Mouse (Mus musculus): ENCODE results near the gene Dtx2. TPM values are rescaled to one million over a fixed set of nuclear protein-coding genes. Genes with fewer than 3 reads are reported as not detected.

The Dtx2 gene
- polyA plus RNA-seq, 1 experiment from 2014 or later: 37.9 TPM

DNA sequence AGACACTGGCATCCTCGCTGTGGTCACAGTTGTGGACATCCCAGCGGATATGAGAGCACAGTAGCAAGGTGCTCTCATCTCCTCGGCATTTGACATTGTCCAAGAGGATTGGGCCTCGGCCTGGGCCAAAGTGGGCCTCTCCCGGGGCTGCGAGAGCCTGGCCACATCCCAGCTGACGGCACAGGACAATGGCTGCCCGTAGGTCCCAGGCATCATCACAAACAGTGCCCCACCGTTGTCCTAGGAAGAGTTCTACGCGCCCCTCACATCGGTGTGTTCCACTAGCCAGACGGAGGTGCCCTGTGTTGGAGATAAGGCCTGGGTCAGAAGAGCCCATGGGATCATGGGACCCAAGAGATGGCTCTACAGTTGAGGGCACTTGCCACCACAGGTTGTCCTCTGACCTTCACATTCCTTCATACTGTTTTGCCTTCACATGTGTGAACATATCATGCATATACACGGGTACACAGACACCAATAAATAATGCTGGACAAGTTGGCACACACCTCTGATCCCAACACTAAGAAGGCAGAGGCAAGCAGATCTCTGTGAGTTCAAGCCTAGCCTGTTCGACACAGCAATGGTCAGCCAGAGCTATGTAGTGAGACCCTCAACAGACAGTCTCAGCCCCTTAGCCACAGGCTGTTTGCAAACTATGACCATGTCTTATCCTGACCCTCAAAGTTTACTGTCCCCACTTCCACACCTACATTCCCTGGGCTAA lies 33.5 kb upstream of the Dtx2 start:
- peak overlapping the region; percentile 67; the same call in 1 of the 2 replicates for H3K4me3 ChIP-seq
- ATAC-seq (ENCODE audit: low FRiP score, low read depth): no peak
- WGBS: 92% methylated on average over 15 of the region's 15 CpGs
- peaks cover 34% of the 10 kb centered on the region for H3K4me1 ChIP-seq
- H3K9ac ChIP-seq: no peak overlapping the region
- H3K27me3 ChIP-seq: no peaks in the 10 kb centered on the region
- peak overlapping the region; percentile 85; the same call in 1 of the 2 replicates for H3K27ac ChIP-seq
- peak overlapping the region; percentile 92 for H3K4me2 ChIP-seq (replicated peaks)
- H3K36me3 ChIP-seq: no peaks in the 10 kb centered on the region
- H3K9me3 ChIP-seq: no peaks in the 10 kb centered on the region

DNA sequence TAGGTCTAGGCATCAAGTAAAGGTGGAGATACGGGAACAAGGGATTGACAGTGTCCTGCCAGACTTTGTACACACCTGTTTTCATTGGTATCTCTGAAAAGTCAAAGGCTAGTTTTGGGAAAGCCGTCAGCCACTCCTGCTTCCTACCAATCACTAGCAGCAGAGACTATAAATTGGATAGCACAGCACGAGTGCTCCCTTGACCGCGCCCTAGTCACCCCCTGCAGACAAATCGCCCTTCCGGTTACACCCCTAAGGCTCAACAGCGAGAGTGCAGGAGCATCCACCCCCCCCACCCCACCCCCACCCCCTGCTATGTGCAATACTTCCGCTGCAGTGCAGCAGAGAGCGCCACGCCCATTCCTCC lies 32.5 kb upstream of the Dtx2 start:
- 0% methylated on average over 11 of the region's 11 CpGs for WGBS
- Histone ChIP-seq H3K4me1 (peaks cover 31% of the 10 kb centered on the region), H3K36me3 (no peaks in the 10 kb centered on the region), H3K27ac (peak overlapping the region; percentile 85), H3K4me3 (peak overlapping the region; percentile 67), H3K9ac (0 out of 2 replicates have a peak overlapping the region, but pooled peaks have one; percentile 48), H3K4me2 (replicated peaks) (peak overlapping the region; percentile 92), H3K9me3 (no peaks in the 10 kb centered on the region), H3K27me3 (no peaks in the 10 kb centered on the region)
- ATAC-seq (ENCODE audit: low FRiP score, low read depth): no peak

DNA sequence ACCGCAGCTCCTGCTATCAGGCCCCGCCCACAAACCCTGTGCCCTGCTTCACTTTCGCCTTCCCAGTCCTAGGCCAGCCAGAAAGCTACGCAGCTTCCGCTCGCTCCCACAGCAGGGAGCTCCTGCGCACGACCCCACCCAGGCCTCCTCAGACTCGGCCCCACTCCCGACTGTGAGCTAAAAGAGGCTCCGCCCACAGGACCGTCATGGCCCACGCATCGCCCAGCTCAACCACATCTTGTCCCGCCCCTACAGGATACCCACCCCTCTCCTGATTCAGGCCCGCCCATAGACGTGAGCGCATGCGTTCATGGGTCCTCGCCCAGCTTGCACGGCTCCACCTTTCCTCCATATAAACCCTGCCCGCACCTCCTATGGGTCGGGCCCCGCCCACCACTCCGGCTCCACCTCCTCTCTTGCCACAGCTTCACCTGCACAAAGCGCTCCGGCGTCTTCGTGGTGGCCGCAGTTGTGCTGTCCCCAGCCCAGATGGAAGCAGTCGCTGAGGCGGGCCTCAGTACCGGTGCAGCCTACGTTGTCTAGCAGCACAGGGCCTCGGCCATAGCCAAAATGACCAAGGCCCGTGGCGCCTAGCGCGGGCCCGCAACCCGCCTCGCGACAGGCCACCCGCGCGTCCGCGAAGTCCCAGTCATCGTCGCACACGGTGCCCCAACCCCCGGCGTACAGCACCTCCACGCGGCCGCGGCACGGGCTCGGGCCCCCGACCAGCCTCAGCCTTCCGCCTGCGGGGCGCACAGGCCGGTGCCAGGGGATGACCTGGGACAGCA lies 31.9 kb upstream of the Dtx2 start:
- Histone ChIP-seq H3K4me1 (peaks cover 29% of the 10 kb centered on the region), H3K4me3 (peak overlapping the region; percentile 67), H3K36me3 (no peaks in the 10 kb centered on the region), H3K27ac (peak overlapping the region; percentile 97), H3K9me3 (no peaks in the 10 kb centered on the region), H3K27me3 (no peaks in the 10 kb centered on the region), H3K9ac (peak overlapping the region; percentile 93), H3K4me2 (replicated peaks) (peak overlapping the region; percentile 92)
- ATAC-seq (ENCODE audit: low FRiP score, low read depth): peak; percentile 96
- under 1% methylated on average over 64 of the region's 64 CpGs for WGBS

DNA sequence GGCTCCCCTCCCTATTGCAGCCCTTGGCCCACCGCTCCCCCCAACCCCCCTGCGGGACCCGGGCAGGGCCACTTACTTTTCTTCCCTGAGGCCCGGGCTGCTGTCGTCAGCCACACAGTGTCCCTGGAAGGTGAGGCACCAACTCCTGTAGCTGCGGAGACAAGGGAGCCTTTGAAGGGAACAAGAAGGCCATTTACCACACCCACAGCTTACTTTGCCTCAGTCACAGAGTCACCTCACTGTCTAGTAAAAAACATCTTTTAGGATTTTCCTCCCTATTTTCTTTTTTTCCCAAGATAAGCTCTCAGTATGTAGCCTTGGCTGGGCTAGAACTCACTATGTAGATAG lies 31.3 kb upstream of the Dtx2 start:
- Histone ChIP-seq H3K9me3 (no peaks in the 10 kb centered on the region), H3K27me3 (no peaks in the 10 kb centered on the region), H3K36me3 (no peaks in the 10 kb centered on the region), H3K4me2 (replicated peaks) (peak overlapping the region; percentile 92), H3K4me1 (peaks cover 26% of the 10 kb centered on the region), H3K27ac (peak overlapping the region; percentile 97), H3K9ac (peak overlapping the region; percentile 93), H3K4me3 (peak overlapping the region; percentile 67)
- ATAC-seq (ENCODE audit: low FRiP score, low read depth): no peak
- WGBS: 4% methylated on average over 6 of the region's 6 CpGs

DNA sequence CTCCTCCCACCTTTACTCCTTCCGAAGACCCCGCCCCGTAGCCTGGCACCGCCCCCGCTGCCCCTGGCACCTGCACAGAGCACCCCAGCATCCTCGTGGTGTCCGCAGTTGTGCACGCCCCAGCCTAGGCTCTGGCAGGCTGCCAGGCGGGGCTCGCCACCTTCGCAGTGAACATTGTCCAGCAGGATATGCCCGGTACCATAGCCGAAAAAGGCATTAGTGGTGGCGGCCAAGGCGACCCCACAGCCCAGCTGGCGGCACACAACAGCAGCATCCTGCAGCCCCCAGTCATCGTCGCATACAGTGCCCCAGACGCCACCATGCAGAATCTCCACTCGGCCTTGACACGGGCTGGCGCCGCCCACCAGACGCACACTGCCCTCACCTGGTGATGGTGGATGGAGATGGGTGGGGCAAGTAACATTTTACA lies 29.1 kb upstream of the Dtx2 start:
- 8% methylated on average over 24 of the region's 24 CpGs for WGBS
- H3K4me2 ChIP-seq (replicated peaks): peak overlapping the region; percentile 56
- peaks cover 24% of the 10 kb centered on the region for H3K4me1 ChIP-seq
- peak overlapping the region; percentile 4; the same call in 1 of the 2 replicates for H3K9ac ChIP-seq
- H3K27ac ChIP-seq: no peak overlapping the region
- H3K4me3 ChIP-seq: peak overlapping the region; percentile 19; the same call in 1 of the 2 replicates
- no peaks in the 10 kb centered on the region for H3K9me3 ChIP-seq
- ATAC-seq (ENCODE audit: low FRiP score, low read depth): no peak
- H3K27me3 ChIP-seq: no peaks in the 10 kb centered on the region
- no peaks in the 10 kb centered on the region for H3K36me3 ChIP-seq

DNA sequence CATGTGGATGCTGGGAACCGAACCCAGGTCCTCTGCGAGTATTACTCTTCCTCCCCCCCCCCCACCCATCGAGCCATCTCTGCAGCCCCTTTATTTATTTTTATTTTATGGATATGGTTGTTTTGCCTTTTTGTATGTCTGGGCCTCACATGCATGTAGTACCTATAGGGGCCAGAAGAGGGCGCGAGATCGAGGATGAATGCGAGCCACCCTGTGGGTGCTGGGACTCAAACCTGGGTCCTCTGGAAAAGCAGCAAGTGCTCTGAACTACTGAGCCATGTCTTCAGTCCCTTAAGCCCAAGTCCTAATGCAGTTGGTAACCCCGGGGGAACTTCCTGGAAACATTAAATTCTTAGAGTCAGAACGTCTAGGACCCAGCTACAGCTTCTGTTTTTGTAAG lies 27.7 kb upstream of the Dtx2 start:
- Histone ChIP-seq H3K27me3 (no peaks in the 10 kb centered on the region), H3K9ac (no peak overlapping the region), H3K4me1 (peaks cover 16% of the 10 kb centered on the region), H3K4me2 (replicated peaks) (no peak overlapping the region), H3K9me3 (no peaks in the 10 kb centered on the region), H3K4me3 (no peak overlapping the region), H3K36me3 (no peaks in the 10 kb centered on the region), H3K27ac (no peak overlapping the region)
- no peak for ATAC-seq (ENCODE audit: low FRiP score, low read depth)
- 67% methylated on average over 9 of the region's 9 CpGs for WGBS

DNA sequence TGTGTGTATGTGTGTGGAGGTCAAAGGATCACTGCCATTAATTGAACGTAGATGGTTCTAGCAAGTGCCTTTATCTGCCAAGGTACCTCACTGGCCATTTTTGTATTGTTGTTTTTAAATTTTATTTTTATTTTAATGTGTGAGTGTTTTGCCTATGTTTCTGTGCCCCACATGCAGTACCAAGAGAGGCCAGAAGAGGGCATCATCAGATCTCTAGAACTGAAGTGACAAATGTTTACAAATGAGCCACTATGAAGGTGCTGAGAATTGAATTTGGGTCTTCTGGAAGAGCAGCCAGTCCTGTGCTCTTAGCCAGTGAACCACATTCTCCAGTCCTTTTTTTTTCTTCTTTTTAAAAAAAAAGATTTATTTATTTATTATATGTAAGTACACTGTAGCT lies 25.8 kb upstream of the Dtx2 start:
- 47% methylated on average over 1 of the region's 1 CpGs for WGBS
- H3K27ac ChIP-seq: no peak overlapping the region
- H3K4me3 ChIP-seq: no peak overlapping the region
- no peaks in the 10 kb centered on the region for H3K36me3 ChIP-seq
- H3K27me3 ChIP-seq: no peaks in the 10 kb centered on the region
- H3K4me1 ChIP-seq: peaks cover 10% of the 10 kb centered on the region
- no peak overlapping the region for H3K4me2 ChIP-seq (replicated peaks)
- ATAC-seq (ENCODE audit: low FRiP score, low read depth): no peak
- H3K9ac ChIP-seq: no peak overlapping the region
- no peaks in the 10 kb centered on the region for H3K9me3 ChIP-seq

DNA sequence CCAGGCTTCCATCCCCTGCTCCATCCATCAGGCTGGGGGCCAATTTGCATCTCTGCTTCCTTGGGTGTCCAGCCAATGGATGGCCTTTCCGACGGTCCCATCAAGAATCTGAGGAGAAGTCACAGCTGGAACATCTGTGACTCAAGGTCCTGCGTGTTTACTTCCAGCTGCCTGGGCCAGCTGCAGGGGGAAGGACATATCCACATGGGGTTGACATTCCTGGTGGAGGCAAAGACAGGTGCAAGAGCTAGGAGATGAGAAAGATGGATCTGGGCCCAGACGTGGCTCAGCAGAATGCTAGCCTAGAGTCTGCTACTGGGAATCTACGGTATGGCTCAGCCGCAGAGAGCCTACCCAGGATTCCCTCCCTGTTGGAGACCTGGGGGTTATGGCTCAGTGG lies 24.4 kb upstream of the Dtx2 start:
- no peak overlapping the region for H3K27ac ChIP-seq
- H3K36me3 ChIP-seq: no peaks in the 10 kb centered on the region
- no peaks in the 10 kb centered on the region for H3K27me3 ChIP-seq
- H3K4me1 ChIP-seq: peaks cover 9% of the 10 kb centered on the region
- H3K4me2 ChIP-seq (replicated peaks): no peak overlapping the region
- ATAC-seq (ENCODE audit: low FRiP score, low read depth): no peak
- WGBS: 74% methylated on average over 6 of the region's 6 CpGs
- H3K9ac ChIP-seq: no peak overlapping the region
- H3K9me3 ChIP-seq: no peaks in the 10 kb centered on the region
- H3K4me3 ChIP-seq: no peak overlapping the region

DNA sequence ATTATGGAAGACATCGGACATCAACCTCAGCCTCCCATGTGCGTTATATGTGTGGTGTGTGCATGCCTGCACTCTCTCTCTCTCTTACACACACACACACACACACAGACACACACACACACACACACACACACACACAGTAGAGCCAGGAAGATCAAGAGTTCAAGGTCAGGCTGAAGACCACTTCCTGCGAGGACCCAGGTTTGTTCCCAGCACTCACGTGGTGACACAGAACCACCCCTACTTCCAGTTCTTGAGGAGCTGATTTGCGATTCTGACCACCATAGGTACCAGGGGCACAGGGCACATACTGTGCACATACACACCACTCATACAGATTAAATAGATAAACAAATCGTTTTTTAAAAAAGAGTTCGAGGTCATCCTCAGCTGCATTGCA lies 22.7 kb upstream of the Dtx2 start:
- no peak overlapping the region for H3K9ac ChIP-seq
- no peak for ATAC-seq (ENCODE audit: low FRiP score, low read depth)
- H3K27me3 ChIP-seq: no peaks in the 10 kb centered on the region
- peaks cover 4% of the 10 kb centered on the region for H3K4me1 ChIP-seq
- H3K9me3 ChIP-seq: no peaks in the 10 kb centered on the region
- H3K4me3 ChIP-seq: no peak overlapping the region
- H3K36me3 ChIP-seq: no peaks in the 10 kb centered on the region
- H3K27ac ChIP-seq: no peak overlapping the region
- H3K4me2 ChIP-seq (replicated peaks): no peak overlapping the region
- WGBS: 89% methylated on average over 7 of the region's 7 CpGs

DNA sequence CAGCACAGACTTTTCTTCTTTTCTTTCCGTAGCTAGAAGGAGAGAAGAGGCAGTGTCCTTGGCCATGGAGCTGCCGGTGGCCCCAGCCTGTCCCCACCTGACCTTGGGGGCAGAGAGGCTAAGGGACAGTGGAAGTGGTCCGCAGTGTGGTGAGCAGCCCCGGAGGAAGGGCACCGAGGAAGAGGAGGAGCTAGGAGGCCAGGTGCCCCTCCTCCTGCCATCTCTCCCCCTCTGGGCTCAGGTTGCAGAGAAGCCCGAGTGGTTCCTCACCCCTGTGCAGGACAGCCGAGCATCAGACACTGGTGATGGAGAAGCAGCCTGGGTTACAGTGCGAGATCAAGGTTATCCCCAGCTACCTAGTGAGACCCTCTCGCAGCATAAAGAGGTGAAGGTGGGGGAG lies 20.2 kb upstream of the Dtx2 start, which contains the start of gene Ssc4d:
TSS of gene Ssc4d (minus strand) at position 167 of the 400 bp plus-strand sequence.
- no peak within 1 kb of the TSS for H3K27ac ChIP-seq
- ATAC-seq (ENCODE audit: low FRiP score, low read depth): no peak
- H3K4me2 ChIP-seq (replicated peaks): peak within 1 kb of the TSS; percentile 49
- H3K36me3 ChIP-seq: no peaks in the 10 kb centered on the region
- no peaks in the 10 kb centered on the region for H3K27me3 ChIP-seq
- 0 out of 2 replicates have a peak within 1 kb of the TSS, but pooled peaks have one; percentile 43 for H3K9ac ChIP-seq
- peak within 1 kb of the TSS; percentile 30 for H3K4me3 ChIP-seq
- 11% methylated on average over 9 of the region's 9 CpGs for WGBS
- peaks cover 2% of the 10 kb centered on the region; the same call in 1 of the 2 replicates for H3K9me3 ChIP-seq
- peaks cover 4% of the 10 kb centered on the region for H3K4me1 ChIP-seq

DNA sequence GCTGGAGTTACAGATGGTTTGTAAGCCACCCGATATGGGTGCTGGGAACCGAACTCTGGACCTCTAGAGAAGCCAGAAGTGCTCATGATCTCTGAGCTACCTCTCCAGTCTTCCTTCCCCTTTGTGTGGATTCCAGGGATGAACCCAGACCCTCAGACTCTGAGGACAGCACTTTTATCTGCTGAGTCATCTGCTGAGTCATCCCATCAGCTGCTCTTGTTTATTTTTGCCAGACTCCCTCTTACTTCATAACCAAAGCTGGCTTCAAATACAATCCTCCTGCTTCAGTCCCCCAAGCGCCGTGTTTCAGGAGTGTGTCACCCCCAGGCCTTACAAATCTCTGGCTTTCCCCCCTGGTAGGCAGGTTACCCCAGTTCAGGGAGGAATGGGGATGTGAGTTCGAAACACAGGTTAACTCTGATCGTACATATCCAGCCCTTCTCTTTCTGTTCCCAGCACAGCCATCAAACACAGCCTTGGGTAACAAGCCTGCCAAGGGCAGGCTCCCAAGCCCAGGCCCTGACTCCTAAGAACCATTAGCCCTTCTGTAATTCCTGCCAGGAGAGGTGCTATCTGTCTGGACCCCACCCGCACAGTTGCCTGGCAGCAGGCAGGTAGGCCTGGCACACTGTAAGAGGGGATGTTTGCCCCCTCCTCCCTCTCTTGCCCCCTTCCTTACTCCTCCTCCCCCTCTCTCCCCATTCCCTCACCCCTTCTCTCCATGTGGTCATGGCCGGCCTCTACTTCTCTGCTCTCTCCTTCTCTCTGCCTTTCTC lies 18.5 kb upstream of the Dtx2 start:
- Histone ChIP-seq H3K27me3 (no peaks in the 10 kb centered on the region), H3K4me1 (peaks cover 4% of the 10 kb centered on the region), H3K4me2 (replicated peaks) (no peak overlapping the region), H3K4me3 (no peak overlapping the region), H3K9ac (no peak overlapping the region), H3K27ac (no peak overlapping the region), H3K36me3 (no peaks in the 10 kb centered on the region), H3K9me3 (peaks cover 3% of the 10 kb centered on the region; the same call in 1 of the 2 replicates)
- no peak for ATAC-seq (ENCODE audit: low FRiP score, low read depth)
- 92% methylated on average over 8 of the region's 8 CpGs for WGBS

DNA sequence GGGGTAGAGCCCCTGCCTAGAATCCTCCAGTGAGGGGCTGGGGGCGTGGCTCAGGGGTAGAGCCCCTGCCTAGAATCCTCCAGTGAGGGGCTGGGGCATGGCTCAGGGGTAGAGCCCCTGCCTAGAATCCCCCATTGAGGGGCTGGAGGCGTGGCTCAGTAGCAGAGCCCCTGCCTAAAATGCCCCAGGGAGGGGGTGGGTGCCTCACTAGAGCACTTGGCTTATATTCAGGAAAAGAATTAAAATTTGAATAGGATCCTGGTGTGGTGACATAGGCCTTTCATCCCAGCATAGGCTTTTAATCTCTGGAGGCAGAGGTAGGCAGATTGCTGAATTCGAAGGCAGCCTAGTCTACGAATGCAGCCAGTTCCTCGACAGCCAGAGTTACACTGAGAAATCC lies 15.2 kb upstream of the Dtx2 start:
- peaks cover 3% of the 10 kb centered on the region; the same call in 1 of the 2 replicates for H3K9me3 ChIP-seq
- ATAC-seq (ENCODE audit: low FRiP score, low read depth): no peak
- H3K27me3 ChIP-seq: no peaks in the 10 kb centered on the region
- WGBS: 84% methylated on average over 5 of the region's 5 CpGs
- H3K4me1 ChIP-seq: peaks cover 5% of the 10 kb centered on the region
- H3K9ac ChIP-seq: no peak overlapping the region
- no peak overlapping the region for H3K4me2 ChIP-seq (replicated peaks)
- H3K27ac ChIP-seq: no peak overlapping the region
- no peak overlapping the region for H3K4me3 ChIP-seq
- H3K36me3 ChIP-seq: no peaks in the 10 kb centered on the region
